Mouse (Mus musculus) kidney, adult 2 months (tissue): ENCODE results near the gene Plk1.

ENCODE experiments used
- CTCF ChIP-seq: fragments of 200-500 bp; conservative IDR thresholded peaks from 2 replicates; pipeline ENCODE4 v1.5.1; 2011; ENCODE audit warnings: low read depth, mild to moderate bottlenecking, control low read depth, low read length, moderate library complexity, mixed read lengths; ENCODE audit not compliant: insufficient read depth, insufficient read length
- POLR2A ChIP-seq: fragments of 200-500 bp; IDR thresholded peaks from one replicate; pipeline ENCODE4 v1.6.1; 2011; ENCODE audit warnings: low read depth, low read length, control low read depth

- no peak for TF ChIP-seq CTCF
- no peak for TF ChIP-seq POLR2A
These were observed 26.0 kb upstream of the Plk1 start for GRCm38 (mm10) chr7:122133338-122133625.
